Mouse (Mus musculus): ENCODE measurements around the gene Mtor. TPM values are rescaled to one million over a fixed set of nuclear protein-coding genes. Genes with fewer than 3 reads are reported as not detected.

Mtor gene
- 14.6 TPM for polyA plus RNA-seq (2017; shearing (Covaris generic))

GRCm38 (mm10) chr4:148448179-148448852 is at the start of gene Mtor:
Gene Mtor (plus strand): TSS chr4:148448611.

GRCm38 (mm10) chr4:148444250-148444967 is 4.0 kb upstream of the Mtor start, which contains the start of gene Ubiad1:
Gene Ubiad1 (minus strand): TSS chr4:148444771.

GRCm38 (mm10) chr4:148500410-148500867 is 52.0 kb downstream of the Mtor start, which contains the start of gene Angptl7:
Gene Angptl7 (minus strand): TSS chr4:148500460.

GRCm38 (mm10) chr4:148558297-148559000 is 110.0 kb downstream of the Mtor start, which contains the start of gene Exosc10:
Gene Exosc10 (plus strand): TSS chr4:148558429.

GRCm38 (mm10) chr4:148591171-148591630 is 142.8 kb downstream of the Mtor start, which contains the start of gene Srm:
Gene Srm (plus strand): TSS chr4:148591503.

GRCm38 (mm10) chr4:148602357-148603120 is 154.1 kb downstream of the Mtor start, which contains the start of gene Masp2:
Gene Masp2 (plus strand): TSS chr4:148602554.

Other genes starting within 250 kb of the Mtor start
- gene Disp3, start 160.6 kb upstream of the Mtor start, polyA plus RNA-seq (2017; shearing (Covaris generic)): not detected
- gene Ubiad1, start 3.8 kb upstream of the Mtor start, polyA plus RNA-seq (2017; shearing (Covaris generic)): 6.9 TPM
- 0.35 TPM for gene Angptl7, start 51.8 kb downstream of the Mtor start, polyA plus RNA-seq (2017; shearing (Covaris generic))
- gene Exosc10, start 109.8 kb downstream of the Mtor start, polyA plus RNA-seq (2017; shearing (Covaris generic)): 91.6 TPM
- gene Srm, start 142.9 kb downstream of the Mtor start, polyA plus RNA-seq (2017; shearing (Covaris generic)): 27.3 TPM
- not detected for gene Masp2, start 153.9 kb downstream of the Mtor start, polyA plus RNA-seq (2017; shearing (Covaris generic))
- gene Tardbp, start 178.4 kb downstream of the Mtor start, polyA plus RNA-seq (2017; shearing (Covaris generic)): 230 TPM
- not detected for gene Gm572, start 194.7 kb downstream of the Mtor start, polyA plus RNA-seq (2017; shearing (Covaris generic))

Data from effector memory CD4-positive, alpha-beta T cell, adult 7 months (primary cell).